16 mouse cellular contexts compared by ENCODE assay signal in the genomic region with DNA sequence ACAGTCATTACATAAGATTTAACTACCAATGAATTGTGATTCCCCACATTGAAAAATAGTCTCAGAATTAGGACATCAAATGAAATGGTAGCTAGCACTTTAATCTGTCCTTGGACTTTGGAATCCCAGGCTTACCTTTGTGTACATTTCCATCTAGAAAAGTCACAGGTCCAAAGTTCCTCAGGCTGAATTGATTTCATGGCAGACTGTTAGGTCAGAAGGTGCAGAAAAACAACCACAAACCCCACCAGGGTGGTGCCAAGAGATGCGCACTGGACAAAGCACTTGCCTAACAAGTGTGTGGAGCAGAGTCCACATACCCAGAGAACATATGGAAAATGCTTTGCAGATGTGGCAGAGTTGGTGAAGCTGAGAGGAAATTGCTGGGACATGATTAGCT.
"Had no signal": no experiment of that assay in that cellular context is flagged by ENCODE, and none has a peak within 500 bp of the region (broad histone marks: within the 10 kb centered on the region; RNA-seq: fewer than 3 reads in every experiment).

No protein-coding gene starts in this region.

- H3K27me3 ChIP-seq: liver, embryonic 13.5 days; liver, embryonic 15.5 days; midbrain, embryonic 13.5 days; midbrain, embryonic 15.5 days; neural tube, embryonic 12.5 days; stomach, embryonic 15.5 days had no signal

- H3K4me1 ChIP-seq: liver, embryonic 13.5 days; midbrain, embryonic 13.5 days; midbrain, embryonic 15.5 days; neural tube, embryonic 12.5 days; stomach, embryonic 15.5 days had no signal

- H3K36me3 ChIP-seq: liver, embryonic 13.5 days; liver, embryonic 15.5 days; midbrain, embryonic 13.5 days; midbrain, embryonic 15.5 days; neural tube, embryonic 12.5 days; stomach, embryonic 15.5 days had no signal

- H3K9me3 ChIP-seq: liver, embryonic 13.5 days; liver, embryonic 15.5 days; midbrain, embryonic 13.5 days; midbrain, embryonic 15.5 days; neural tube, embryonic 12.5 days; stomach, embryonic 15.5 days had no signal

- H3K27ac ChIP-seq: liver, embryonic 13.5 days; liver, embryonic 15.5 days; macrophage; midbrain, embryonic 13.5 days; midbrain, embryonic 15.5 days; neural tube, embryonic 12.5 days; stomach, embryonic 15.5 days had no signal

- H3K4me2 ChIP-seq: liver, embryonic 13.5 days; liver, embryonic 15.5 days; lung, embryonic 14.5 days; midbrain, embryonic 11.5 days; midbrain, embryonic 13.5 days; midbrain, embryonic 15.5 days; neural tube, embryonic 12.5 days; stomach, embryonic 15.5 days had no signal

- ATAC-seq: midbrain, embryonic 13.5 days; midbrain, embryonic 15.5 days had no signal

- H3K4me3 ChIP-seq: liver, embryonic 13.5 days; liver, embryonic 15.5 days; megakaryocyte, embryonic 14.5 days; midbrain, embryonic 13.5 days; midbrain, embryonic 15.5 days; neural tube, embryonic 12.5 days; stomach, embryonic 15.5 days had no signal

- H3K9ac ChIP-seq: liver, embryonic 13.5 days; liver, embryonic 15.5 days; lung, embryonic 14.5 days; midbrain, embryonic 13.5 days; midbrain, embryonic 15.5 days; neural tube, embryonic 12.5 days; stomach, embryonic 15.5 days had no signal

- DNase-seq: liver, embryonic 13.5 days; lung, embryonic 14.5 days; lung, postnatal 14 days; lung, postnatal 36 days; right cerebral cortex, postnatal 14 days; thymus, adult 18-20 months; thymus, postnatal 14 days; thymus, postnatal 36 days had no signal
